Mouse (Mus musculus) kidney, postnatal 0 days (tissue): ENCODE data around the gene Zdhhc6. TPM values are rescaled to one million over a fixed set of nuclear protein-coding genes. Genes with fewer than 3 reads are reported as not detected.
A peak's percentile ranks its signal among the peaks of the same experiment; 100 is the strongest.

ENCODE experiments used
- ATAC-seq: fragments of 200-750 bp; cut with Nextera tagmentation; replicated peaks from 2 replicates; pipeline ENCODE4 v1.8.0; 2017; ENCODE audit warnings: low read depth, moderate number of reproducible peaks, moderate TSS enrichment, moderate library complexity; ENCODE audit not compliant: low FRiP score
- DNase-seq: peaks from one replicate; pipeline ENCODE4 v3.0.0-alpha.2; 2016; ENCODE audit warnings: low spot score
- H3K27ac ChIP-seq: fragments of 300-500 bp; sonication (generic); 2 replicates; pipeline ENCODE4 v1.5.1; 2014; ENCODE audit warnings: mild to moderate bottlenecking
- H3K27me3 ChIP-seq: fragments of 300-500 bp; sonication (generic); 2 replicates; pipeline ENCODE4 v1.6.1; 2014; ENCODE audit warnings: low read length, mixed read lengths; ENCODE audit not compliant: insufficient read depth
- H3K36me3 ChIP-seq: fragments of 300-500 bp; sonication (generic); 2 replicates; pipeline ENCODE4 v1.6.1; 2014; ENCODE audit warnings: low read length, mixed read lengths; ENCODE audit not compliant: insufficient read depth
- H3K4me1 ChIP-seq: fragments of 300-500 bp; sonication (generic); replicated peaks from 2 replicates; pipeline ENCODE4 v1.6.1; 2014; ENCODE audit warnings: antibody characterized with exemption, low read length, mixed read lengths; ENCODE audit not compliant: insufficient read depth
- H3K4me2 ChIP-seq: fragments of 300-500 bp; sonication (generic); 2 replicates; pipeline ENCODE4 v1.6.1; 2014; ENCODE audit warnings: mild to moderate bottlenecking, low read length, moderate library complexity, mixed read lengths
- H3K4me3 ChIP-seq: fragments of 300-500 bp; sonication (generic); replicated peaks from 2 replicates; pipeline ENCODE4 v1.5.1; 2014; ENCODE audit warnings: low read depth, low read length
- H3K9ac ChIP-seq: fragments of 300-500 bp; sonication (generic); 2 replicates; pipeline ENCODE4 v1.6.1; 2014; ENCODE audit warnings: low read depth, low read length
- H3K9me3 ChIP-seq: fragments of 300-500 bp; sonication (generic); replicated peaks from 2 replicates; pipeline ENCODE4 v1.6.1; 2016; ENCODE audit warnings: low read length, inconsistent platforms, mixed read lengths
- CTCF ChIP-seq: IDR thresholded peaks from 2 replicates; pipeline ENCODE4 v1.5.1; 2016; ENCODE audit warnings: antibody characterized with exemption, low read depth, mild to moderate bottlenecking, moderate library complexity
- WGBS: fragments of 180-500 bp; shearing (Covaris S2); extraction: QIAGEN DNeasy Blood & Tissue Kit; methylation state at CpG from one replicate; pipeline ENCODE4 v1.1.7; 2014; 5-methylcytosine and 5-hydroxymethylcytosine counted together
- polyA plus RNA-seq: library from polyadenylated mRNA; unstranded; fragments of >200 nt; fragmentation: Nextera tagmentation; extraction: Ambion mirVana; gene quantifications from 2 replicates; pipeline ENCODE4 v1.2.1, GENCODE M21; 2015

The Zdhhc6 gene
- polyA plus RNA-seq, 1 experiment from 2014 or later = 79.9 TPM

DNA sequence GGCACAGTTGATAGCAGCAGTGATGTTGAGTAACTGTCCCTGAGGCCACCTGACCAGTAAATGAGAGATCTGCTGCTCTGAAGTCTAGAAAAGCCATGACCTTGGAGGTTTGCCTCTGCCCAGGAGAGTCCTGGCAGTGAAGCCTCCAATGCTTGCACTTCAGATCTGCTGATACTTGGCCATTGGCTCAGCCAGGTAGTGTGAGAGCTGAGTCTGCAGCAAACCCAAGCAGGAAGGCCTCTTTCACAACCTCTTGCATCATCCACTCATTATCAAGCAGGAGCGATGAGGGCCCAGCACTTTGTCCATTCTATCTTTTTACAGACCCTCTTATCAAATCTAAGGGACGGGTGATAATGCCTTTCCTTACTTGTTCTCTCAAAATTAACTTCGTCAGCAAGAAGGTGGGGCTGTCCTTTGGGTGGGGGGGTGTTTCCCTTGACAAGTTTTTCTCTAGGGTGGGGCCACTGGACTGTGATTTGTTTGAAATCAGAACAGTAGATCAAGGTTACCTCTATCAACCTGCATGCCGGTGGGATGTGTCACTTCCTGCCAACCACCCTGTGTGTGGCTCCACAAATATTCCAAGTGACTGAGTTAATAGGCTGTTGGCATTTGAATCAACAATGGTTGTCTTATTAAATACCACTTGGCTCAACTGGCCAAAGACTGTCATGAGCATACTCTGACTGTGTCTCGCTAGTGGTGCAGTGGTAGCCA, 58.0 kb downstream of the Zdhhc6 start:
- WGBS = 78% methylated on average over 5 of the region's 5 CpGs
- H3K4me3 ChIP-seq = no peak overlapping the region
- H3K27ac ChIP-seq = no peak overlapping the region
- no peaks in the 10 kb centered on the region for H3K27me3 ChIP-seq
- H3K4me1 ChIP-seq = peaks cover 3% of the 10 kb centered on the region; the same call in 1 of the 2 replicates
- H3K9me3 ChIP-seq = no peaks in the 10 kb centered on the region
- TF ChIP-seq CTCF = no peak
- DNase-seq (no peak), ATAC-seq (no peak)
- H3K36me3 ChIP-seq = no peaks in the 10 kb centered on the region
- H3K9ac ChIP-seq = no peak overlapping the region
- H3K4me2 ChIP-seq = no peak overlapping the region

GRCm38 (mm10) chr19:55256156-55256555, 59.7 kb downstream of the Zdhhc6 start:
- Histone ChIP-seq H3K9ac (no peak overlapping the region), H3K4me3 (no peak overlapping the region), H3K4me1 (peaks cover 3% of the 10 kb centered on the region; the same call in 1 of the 2 replicates), H3K27ac (no peak overlapping the region), H3K9me3 (no peaks in the 10 kb centered on the region), H3K27me3 (no peaks in the 10 kb centered on the region), H3K4me2 (no peak overlapping the region), H3K36me3 (no peaks in the 10 kb centered on the region)
- ATAC-seq = no peak
- DNase-seq = no peak
- WGBS = 75% methylated on average over 9 of the region's 9 CpGs
- no peak for TF ChIP-seq CTCF

GRCm38 (mm10) chr19:55254513-55255016, 61.3 kb downstream of the Zdhhc6 start:
- H3K36me3 ChIP-seq = no peaks in the 10 kb centered on the region
- H3K9me3 ChIP-seq = no peaks in the 10 kb centered on the region
- H3K4me3 ChIP-seq = peak overlapping the region; percentile 60
- ATAC-seq = no peak
- H3K4me2 ChIP-seq = peak overlapping the region; percentile 88
- peak overlapping the region; percentile 91 for H3K27ac ChIP-seq
- 14% methylated on average over 5 of the region's 5 CpGs for WGBS
- peaks cover 3% of the 10 kb centered on the region; the same call in 1 of the 2 replicates for H3K4me1 ChIP-seq
- no peak for TF ChIP-seq CTCF
- H3K27me3 ChIP-seq = no peaks in the 10 kb centered on the region
- DNase-seq = peak; percentile 71
- peak overlapping the region; percentile 80 for H3K9ac ChIP-seq

DNA sequence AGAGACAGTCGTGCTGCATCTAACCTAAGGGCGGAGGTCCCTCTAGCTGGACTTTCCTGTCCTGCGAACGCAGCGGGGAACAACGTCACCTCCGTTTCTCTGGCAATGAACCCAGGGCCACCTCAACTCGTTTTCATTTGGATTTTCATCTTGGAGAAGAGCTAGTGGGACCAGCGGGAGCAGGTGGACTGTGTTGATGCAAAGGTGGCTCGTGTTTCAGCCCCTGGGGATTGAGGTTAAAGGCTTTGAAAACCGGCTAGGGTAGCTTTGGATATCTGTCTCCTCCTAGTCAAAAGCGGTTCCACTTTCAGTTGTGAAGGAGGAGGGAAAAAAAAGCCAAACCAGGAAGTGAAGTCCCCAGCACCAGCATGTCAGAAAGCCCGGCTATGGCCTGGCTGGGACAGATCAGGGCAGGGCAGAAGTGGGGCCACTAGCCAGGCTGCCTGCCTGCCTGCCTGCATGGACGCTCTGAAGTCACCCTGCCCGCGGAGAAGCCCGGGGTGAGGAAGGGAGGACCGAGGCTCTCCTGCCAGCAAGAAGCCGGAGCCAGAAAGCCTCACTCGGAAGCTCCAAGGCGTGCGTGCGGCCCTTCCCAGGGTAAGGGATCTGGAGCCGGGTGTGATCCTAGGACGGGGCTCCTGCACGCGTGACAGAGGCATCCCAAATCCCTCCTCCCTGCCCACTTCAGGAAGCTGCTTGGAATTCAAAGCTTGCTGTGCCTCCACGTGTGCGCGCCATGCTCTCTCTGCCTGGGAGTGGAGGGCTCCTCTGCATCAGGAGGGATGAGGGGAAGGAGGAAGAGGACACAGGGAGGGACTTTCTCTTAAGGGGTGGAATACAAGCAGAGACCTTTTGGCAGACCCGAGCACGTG, 62.0 kb downstream of the Zdhhc6 start:
- peaks cover 3% of the 10 kb centered on the region; the same call in 1 of the 2 replicates for H3K4me1 ChIP-seq
- no peak for TF ChIP-seq CTCF
- peak; percentile 73 for ATAC-seq

DNA sequence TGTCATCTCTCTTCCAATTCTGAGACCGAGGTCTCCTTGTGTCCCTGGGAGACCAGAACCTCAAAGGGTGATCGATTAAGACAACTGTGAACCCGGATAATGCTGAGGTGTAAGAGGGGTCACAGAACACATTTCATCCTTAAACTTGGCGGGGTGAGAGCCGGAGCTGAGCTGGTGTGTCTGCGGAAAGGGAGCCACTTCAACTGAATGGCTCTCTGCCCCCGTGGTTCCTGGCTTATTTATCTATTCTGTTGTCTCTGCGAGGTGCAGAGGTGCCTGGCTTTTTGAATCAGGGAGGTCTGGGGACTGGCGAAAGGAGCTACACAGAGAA, 62.6 kb downstream of the Zdhhc6 start:
- H3K4me3 ChIP-seq = peak overlapping the region; percentile 60
- H3K9me3 ChIP-seq = no peaks in the 10 kb centered on the region
- no peak for TF ChIP-seq CTCF
- ATAC-seq (no peak), DNase-seq (no peak)
- H3K36me3 ChIP-seq = no peaks in the 10 kb centered on the region
- H3K4me1 ChIP-seq = peaks cover 3% of the 10 kb centered on the region; the same call in 1 of the 2 replicates
- H3K4me2 ChIP-seq = peak overlapping the region; percentile 88
- H3K27ac ChIP-seq = peak overlapping the region; percentile 91
- H3K9ac ChIP-seq = peak overlapping the region; percentile 80
- 1% methylated on average over 9 of the region's 9 CpGs for WGBS
- no peaks in the 10 kb centered on the region for H3K27me3 ChIP-seq

More for the DNA sequence above, 62.0 kb downstream of the Zdhhc6 start:
- peak overlapping the region; percentile 80 for H3K9ac ChIP-seq
- no peaks in the 10 kb centered on the region for H3K9me3 ChIP-seq
- H3K4me2 ChIP-seq = peak overlapping the region; percentile 88
- no peaks in the 10 kb centered on the region for H3K27me3 ChIP-seq
- DNase-seq = peak; percentile 89
- peak overlapping the region; percentile 60 for H3K4me3 ChIP-seq
- H3K27ac ChIP-seq = peak overlapping the region; percentile 91
- H3K36me3 ChIP-seq = no peaks in the 10 kb centered on the region
- under 1% methylated on average over 32 of the region's 32 CpGs for WGBS

GRCm38 (mm10) chr19:55251383-55252124, 64.3 kb downstream of the Zdhhc6 start, which contains the start of gene Acsl5:
Acsl5 (plus strand) TSS chr19:55251938.
- Histone ChIP-seq H3K27me3 (no peaks in the 10 kb centered on the region), H3K9me3 (no peaks in the 10 kb centered on the region), H3K4me2 (no peak within 1 kb of the TSS), H3K4me3 (no peak within 1 kb of the TSS), H3K27ac (no peak within 1 kb of the TSS), H3K36me3 (no peaks in the 10 kb centered on the region), H3K4me1 (peaks cover 3% of the 10 kb centered on the region; the same call in 1 of the 2 replicates), H3K9ac (no peak within 1 kb of the TSS)
- DNase-seq (no peak), ATAC-seq (no peak)
- 93% methylated on average over 9 of the region's 9 CpGs for WGBS
- TF ChIP-seq CTCF = no peak
